Mouse (Mus musculus) spleen, adult 2 months (tissue): ENCODE results near the gene Actr2. TPM values are rescaled to one million over a fixed set of nuclear protein-coding genes. Genes with fewer than 3 reads are reported as not detected.
"Not testable (repeated sequence)": the region's sequence is repeated elsewhere in the genome, so short reads cannot be mapped to it uniquely, and the experiment has no call there.

Experiments
- DNase-seq, 2 experiments: peaks; one replicate each; pipeline versions ENCODE4 v3.0.0 to v3.0.0-alpha.2; 2012 to 2021; ENCODE audit warnings: low spot score in 2 of 2, low read depth in 1 of 2
- H3K27ac ChIP-seq: fragments of 200-500 bp; 2 replicates; pipeline ENCODE4 v1.5.1; 2012; ENCODE audit warnings: low read length, inconsistent platforms; ENCODE audit not compliant: insufficient read depth
- H3K27me3 ChIP-seq: fragments of 200-500 bp; 2 replicates; pipeline ENCODE4 v1.6.1; 2012; ENCODE audit warnings: mild to moderate bottlenecking, moderate library complexity, low read length, inconsistent platforms; ENCODE audit not compliant: control insufficient read depth, insufficient read depth
- H3K36me3 ChIP-seq: fragments of 200-500 bp; 2 replicates; pipeline ENCODE4 v1.6.1; 2012; ENCODE audit warnings: mild to moderate bottlenecking, low read length, inconsistent platforms; ENCODE audit not compliant: control insufficient read depth, insufficient read depth
- H3K4me1 ChIP-seq: fragments of 200-500 bp; 2 replicates; pipeline ENCODE4 v1.6.1; 2011; ENCODE audit warnings: inconsistent platforms; ENCODE audit not compliant: control insufficient read depth, insufficient read depth, insufficient read length
- H3K4me3 ChIP-seq: fragments of 200-500 bp; 2 replicates; pipeline ENCODE4 v1.5.1; 2011; ENCODE audit warnings: mild to moderate bottlenecking, inconsistent platforms; ENCODE audit not compliant: insufficient read depth, insufficient read length; ENCODE audit errors: extremely low read depth
- CTCF ChIP-seq: fragments of 200-500 bp; IDR thresholded peaks from 2 replicates; pipeline ENCODE4 v1.5.1; 2011; ENCODE audit warnings: mild to moderate bottlenecking, inconsistent platforms; ENCODE audit not compliant: insufficient read depth, insufficient read length, insufficient replicate concordance; ENCODE audit errors: extremely low read depth
- POLR2A ChIP-seq: fragments of 200-500 bp; IDR thresholded peaks from 2 replicates; pipeline ENCODE4 v1.6.1; 2011; ENCODE audit warnings: low read depth, low read length, inconsistent platforms
- WGBS: fragments of 180-500 bp; shearing (Covaris S2); methylation state at CpG from one replicate; pipeline ENCODE4 v1.1.7; 2018; 5-methylcytosine and 5-hydroxymethylcytosine counted together
- polyA plus RNA-seq: library from polyadenylated mRNA; depleted of rRNA; stranded (reverse); fragments of >200 nt; gene quantifications from 2 replicates; pipeline ENCODE4 v1.2.3, GENCODE M21; 2012; rRNA removed

Gene Actr2
- 24.4 and 24.5 TPM in 2 replicates for polyA plus RNA-seq

GRCm38 (mm10) chr11:20112741-20113480 is at the start of gene Actr2:
Actr2 (minus strand) TSS chr11:20112913.
- H3K27me3 ChIP-seq: no peaks in the 10 kb centered on the region
- peaks cover 3% of the 10 kb centered on the region; the same call in 1 of the 2 replicates for H3K36me3 ChIP-seq
- peak; percentile 94 to 98 for DNase-seq
- TF ChIP-seq CTCF (no peak), POLR2A (peak; percentile 68)
- peak within 1 kb of the TSS; percentile 95 for H3K4me3 ChIP-seq
- peaks cover 8% of the 10 kb centered on the region for H3K4me1 ChIP-seq
- 1% methylated on average over 55 of the region's 57 CpGs for whole genome bisulfite sequencing
- peak within 1 kb of the TSS; percentile 100 for H3K27ac ChIP-seq

- H3K27me3 ChIP-seq: no peaks in the 10 kb centered on the region
- H3K36me3 ChIP-seq: no peaks in the 10 kb centered on the region
- no peak for DNase-seq
- TF ChIP-seq CTCF: no peak
- TF ChIP-seq POLR2A: no peak
- H3K4me3 ChIP-seq: no peak overlapping the region
- no peak overlapping the region for H3K27ac ChIP-seq
- H3K4me1 ChIP-seq: no peaks in the 10 kb centered on the region
Observed at GRCm38 (mm10) chr11:20158879-20159278, 46.2 kb upstream of the Actr2 start.

- not testable (repeated sequence) for H3K4me1 ChIP-seq, H3K27me3 ChIP-seq, DNase-seq, H3K27ac ChIP-seq, H3K4me3 ChIP-seq, H3K36me3 ChIP-seq
- 92% methylated on average over 5 of the region's 5 CpGs for WGBS
Observed at GRCm38 (mm10) chr11:20153542-20153941, 40.8 kb upstream of the Actr2 start.

- Histone ChIP-seq H3K4me1 (no peaks in the 10 kb centered on the region), H3K27me3 (no peaks in the 10 kb centered on the region), H3K27ac (no peak overlapping the region), H3K36me3 (no peaks in the 10 kb centered on the region), H3K4me3 (no peak overlapping the region)
- WGBS: 87% methylated on average over 4 of the region's 4 CpGs
- no peak for DNase-seq
- TF ChIP-seq CTCF (no peak), POLR2A (no peak)
Observed at GRCm38 (mm10) chr11:20152107-20152901, 39.6 kb upstream of the Actr2 start.

DNA sequence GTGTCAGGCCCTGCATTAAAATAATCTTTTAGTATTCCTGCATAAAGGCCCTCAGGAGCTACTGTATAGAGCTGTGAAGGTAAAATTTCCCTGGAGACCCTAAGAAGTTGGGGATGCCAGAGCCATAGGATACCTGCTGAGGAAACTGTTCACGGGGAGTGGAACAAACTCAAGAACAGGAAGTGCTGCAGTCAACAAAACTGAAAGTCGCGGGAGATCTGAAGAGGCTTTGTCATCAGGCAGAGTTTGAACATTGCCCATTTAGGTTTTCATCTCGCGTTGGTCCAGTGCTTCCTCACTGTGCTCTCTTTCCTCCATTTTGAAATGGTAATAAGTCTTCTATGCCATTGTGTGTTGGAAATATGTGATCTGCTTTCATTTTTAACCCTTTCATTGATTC is 38.6 kb upstream of the Actr2 start:
- no peak overlapping the region for H3K27ac ChIP-seq
- 54% methylated on average over 5 of the region's 5 CpGs for WGBS
- DNase-seq: no peak
- TF ChIP-seq POLR2A (no peak), CTCF (no peak)
- H3K36me3 ChIP-seq: no peaks in the 10 kb centered on the region
- no peaks in the 10 kb centered on the region for H3K27me3 ChIP-seq
- no peaks in the 10 kb centered on the region for H3K4me1 ChIP-seq
- no peak overlapping the region for H3K4me3 ChIP-seq

GRCm38 (mm10) chr11:20149936-20150335 is 37.2 kb upstream of the Actr2 start:
- WGBS: 86% methylated on average over 3 of the region's 3 CpGs
- no peak overlapping the region for H3K27ac ChIP-seq
- no peak for DNase-seq
- H3K4me1 ChIP-seq: no peaks in the 10 kb centered on the region
- H3K27me3 ChIP-seq: no peaks in the 10 kb centered on the region
- H3K36me3 ChIP-seq: no peaks in the 10 kb centered on the region
- H3K4me3 ChIP-seq: no peak overlapping the region
- TF ChIP-seq POLR2A (no peak), CTCF (no peak)

DNA sequence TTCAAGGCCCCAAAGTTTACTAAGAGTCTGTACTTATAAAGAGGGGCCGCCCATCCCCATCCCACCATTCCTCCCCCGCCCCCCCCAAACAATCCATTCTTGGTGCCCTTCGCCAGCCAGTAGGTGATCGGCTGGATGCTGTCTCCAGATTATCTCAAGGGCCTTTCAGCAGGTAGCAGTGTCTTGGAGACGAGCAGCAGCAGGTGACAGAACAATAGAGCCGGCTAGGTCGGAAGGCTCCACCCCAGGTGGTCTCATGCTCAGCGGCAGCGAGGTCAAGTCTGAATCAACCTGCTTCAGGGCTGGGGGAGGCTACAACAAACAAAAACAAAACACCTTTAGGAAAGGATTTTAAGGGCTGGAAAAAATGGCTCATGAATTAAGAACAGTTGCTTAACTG is 32.7 kb upstream of the Actr2 start:
- Histone ChIP-seq H3K4me1 (no peaks in the 10 kb centered on the region), H3K36me3 (no peaks in the 10 kb centered on the region), H3K4me3 (no peak overlapping the region), H3K27ac (no peak overlapping the region), H3K27me3 (no peaks in the 10 kb centered on the region)
- no peak for DNase-seq
- no peak for TF ChIP-seq POLR2A
- TF ChIP-seq CTCF: no peak
- 93% methylated on average over 9 of the region's 9 CpGs for WGBS
